Mouse (Mus musculus) right cerebral cortex, postnatal 14 days (tissue): ENCODE results near the gene Rasal1.

Experiments
- DNase-seq: peaks from one replicate; pipeline ENCODE4 v3.0.0; 2022

Rasal1 gene

DNA sequence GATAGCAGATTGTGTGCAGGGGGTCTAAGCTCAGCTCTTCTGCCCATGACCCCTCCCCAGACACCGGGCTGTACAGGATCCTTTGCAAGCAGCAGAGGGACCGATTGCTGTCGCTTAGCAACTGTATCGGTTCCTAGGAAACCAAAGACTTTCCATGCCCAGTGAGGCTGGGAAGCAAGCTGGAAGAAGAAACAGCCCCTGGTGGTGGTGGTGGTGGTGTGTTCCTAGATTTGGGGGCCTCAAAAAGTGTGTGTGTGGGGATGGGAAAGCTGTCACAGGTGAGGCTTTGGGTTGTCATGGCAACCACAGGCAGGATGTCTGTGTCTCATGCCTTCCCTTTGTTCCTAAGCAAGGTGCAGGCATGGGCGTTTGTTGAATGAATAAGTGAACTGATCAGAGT, 12.2 kb downstream of the Rasal1 start:
- peak; percentile 53 for DNase-seq

- peak; percentile 34 for DNase-seq
Observed at GRCm38 (mm10) chr5:120664888-120665287, 16.3 kb downstream of the Rasal1 start.

- DNase-seq: no peak
Observed at GRCm38 (mm10) chr5:120668761-120669160, 20.1 kb downstream of the Rasal1 start.

DNA sequence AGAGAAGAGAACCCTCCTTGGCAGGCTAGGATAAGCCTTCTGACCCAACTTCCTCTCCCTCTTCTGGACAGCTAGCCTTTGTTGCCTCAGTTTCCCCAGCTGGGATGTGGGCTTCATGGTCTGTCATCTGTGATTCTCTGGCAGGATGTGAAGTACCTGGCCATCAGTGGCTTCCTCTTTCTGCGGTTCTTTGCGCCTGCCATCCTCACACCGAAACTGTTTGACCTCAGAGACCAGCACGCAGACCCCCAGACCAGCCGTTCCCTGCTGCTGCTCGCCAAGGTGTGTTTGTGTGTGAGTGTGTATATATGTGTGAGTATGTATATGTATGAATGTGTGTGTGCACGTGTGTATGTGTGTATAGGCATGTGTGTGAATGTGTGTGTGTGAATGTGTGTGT, 21.5 kb downstream of the Rasal1 start:
- DNase-seq: no peak

- no peak for DNase-seq
Observed at GRCm38 (mm10) chr5:120671865-120672264, 23.3 kb downstream of the Rasal1 start.

DNA sequence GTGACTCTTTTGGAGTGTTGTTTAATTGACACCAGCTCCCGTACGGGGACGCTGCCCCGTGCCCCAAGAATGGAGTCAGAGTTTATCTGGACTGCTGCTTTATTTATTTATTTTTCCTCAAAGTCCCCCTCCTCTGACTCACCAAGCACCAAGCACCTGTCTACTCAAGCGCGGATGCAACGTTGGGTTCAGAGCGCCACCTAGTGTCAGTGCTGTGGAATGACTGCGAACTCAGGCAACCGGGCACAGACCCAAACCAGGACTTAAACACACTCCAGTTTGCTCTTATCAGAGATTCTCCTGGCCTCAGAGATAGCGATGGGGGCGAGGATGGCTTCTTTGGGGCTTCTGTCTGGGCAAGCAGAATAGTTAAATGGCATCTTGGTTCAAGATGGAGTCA, 25.0 kb downstream of the Rasal1 start:
- peak; percentile 66 for DNase-seq

DNA sequence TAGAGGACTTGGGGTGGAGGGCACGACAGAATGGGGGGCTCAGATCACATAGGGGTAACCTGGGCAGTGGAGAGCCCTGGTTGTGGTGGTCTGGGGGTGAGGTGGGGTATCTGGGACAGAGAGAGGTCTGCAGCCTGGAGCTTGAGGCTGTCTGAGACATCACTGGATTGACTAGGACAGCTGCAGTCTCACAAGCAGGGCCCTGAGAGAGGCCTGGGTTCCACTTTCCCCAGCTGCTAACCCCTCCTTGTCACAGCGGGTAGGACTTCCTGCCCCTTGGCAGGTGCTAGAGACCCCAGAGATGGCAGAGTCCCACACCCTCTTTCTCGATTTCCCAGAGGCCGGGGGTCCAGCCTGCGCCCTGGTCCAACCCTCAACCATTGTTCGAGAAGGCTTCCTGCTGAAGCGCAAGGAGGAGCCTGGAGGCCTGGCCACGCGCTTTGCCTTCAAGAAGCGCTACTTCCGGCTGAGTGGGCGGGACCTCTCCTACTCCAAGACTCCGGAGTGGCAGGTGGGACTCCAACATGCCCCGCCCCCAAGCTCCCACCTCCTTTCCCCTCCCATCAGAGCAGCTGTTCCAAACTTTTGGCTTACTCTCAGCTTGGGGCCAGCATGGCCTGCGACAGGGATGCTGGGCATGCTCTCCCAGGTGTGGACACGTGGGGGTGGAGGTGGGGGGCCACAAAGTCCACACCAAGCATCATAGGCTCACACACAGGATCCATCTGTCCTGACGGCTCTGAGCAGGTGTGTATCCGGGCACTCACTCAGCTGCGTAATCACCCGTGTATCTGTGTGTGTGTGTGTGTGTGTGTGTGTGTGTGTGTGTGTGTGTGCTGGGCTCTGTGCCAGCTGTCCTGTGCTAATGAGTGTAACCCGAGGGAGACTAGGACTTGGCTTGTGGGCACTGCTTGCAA, 25.9 kb downstream of the Rasal1 start:
- DNase-seq: peak; percentile 53

DNA sequence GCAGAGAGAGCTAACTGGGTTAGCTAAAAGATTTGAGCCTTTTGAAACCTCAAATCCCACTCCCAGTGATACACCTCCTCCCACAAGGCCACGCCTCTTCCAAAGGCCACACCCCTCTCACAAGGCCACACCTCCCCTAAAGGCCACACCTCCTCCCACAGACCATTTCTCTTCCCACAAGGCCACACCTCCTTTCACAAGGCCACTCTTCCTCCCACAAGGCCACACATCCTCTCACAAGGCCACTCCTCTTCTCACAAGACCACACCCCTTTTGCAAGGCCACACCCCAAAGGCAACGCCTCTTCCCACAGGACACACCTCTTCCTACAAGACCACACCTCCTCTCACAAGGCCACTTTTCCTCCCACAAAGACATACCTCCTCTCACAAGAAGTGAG, 28.9 kb downstream of the Rasal1 start:
- no peak for DNase-seq

DNA sequence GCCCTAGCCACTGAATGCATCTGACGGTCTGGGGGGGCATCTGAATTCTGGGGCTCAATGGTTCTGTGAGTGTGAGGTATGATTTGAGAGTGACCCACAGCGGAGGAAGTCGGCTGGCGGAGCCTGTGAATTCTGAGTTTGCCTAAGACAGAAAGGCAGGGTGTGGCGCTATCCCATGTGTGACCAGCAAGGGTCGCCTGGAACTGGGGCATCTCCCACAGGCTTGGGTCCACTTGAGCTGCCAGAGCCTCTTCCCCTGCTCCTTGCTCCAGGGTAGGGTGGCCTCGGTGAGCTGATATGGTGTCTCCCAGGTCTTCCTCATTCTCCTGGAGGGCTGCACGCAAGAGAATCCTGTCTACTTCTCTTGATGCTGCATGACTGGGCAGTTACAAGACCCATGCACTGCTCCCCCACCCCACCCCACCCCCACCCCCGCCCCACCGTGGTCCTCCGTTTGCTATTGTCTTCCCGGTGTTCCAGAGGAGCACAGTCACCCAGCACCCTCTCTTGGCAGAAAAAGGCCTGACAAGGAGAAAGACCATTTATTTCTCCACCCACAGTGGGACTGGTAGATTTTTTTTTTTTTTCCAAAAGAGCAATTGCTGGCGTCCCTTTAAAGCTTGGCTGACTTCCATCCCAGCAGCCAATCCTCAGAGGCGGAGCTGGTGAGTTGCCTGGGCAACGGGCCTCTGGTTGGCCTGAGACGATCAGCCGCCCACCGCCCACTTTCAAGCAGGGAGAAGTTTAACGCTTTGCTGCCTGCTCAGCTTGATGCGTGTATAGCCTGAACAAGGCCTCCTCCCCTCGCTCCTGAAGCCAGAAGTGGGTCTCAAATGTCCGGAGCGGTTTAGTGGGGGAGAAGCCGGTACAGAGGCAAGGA, 31.3 kb downstream of the Rasal1 start:
- DNase-seq: peak; percentile 91

GRCm38 (mm10) chr5:120680918-120681317, 32.3 kb downstream of the Rasal1 start:
- no peak for DNase-seq

DNA sequence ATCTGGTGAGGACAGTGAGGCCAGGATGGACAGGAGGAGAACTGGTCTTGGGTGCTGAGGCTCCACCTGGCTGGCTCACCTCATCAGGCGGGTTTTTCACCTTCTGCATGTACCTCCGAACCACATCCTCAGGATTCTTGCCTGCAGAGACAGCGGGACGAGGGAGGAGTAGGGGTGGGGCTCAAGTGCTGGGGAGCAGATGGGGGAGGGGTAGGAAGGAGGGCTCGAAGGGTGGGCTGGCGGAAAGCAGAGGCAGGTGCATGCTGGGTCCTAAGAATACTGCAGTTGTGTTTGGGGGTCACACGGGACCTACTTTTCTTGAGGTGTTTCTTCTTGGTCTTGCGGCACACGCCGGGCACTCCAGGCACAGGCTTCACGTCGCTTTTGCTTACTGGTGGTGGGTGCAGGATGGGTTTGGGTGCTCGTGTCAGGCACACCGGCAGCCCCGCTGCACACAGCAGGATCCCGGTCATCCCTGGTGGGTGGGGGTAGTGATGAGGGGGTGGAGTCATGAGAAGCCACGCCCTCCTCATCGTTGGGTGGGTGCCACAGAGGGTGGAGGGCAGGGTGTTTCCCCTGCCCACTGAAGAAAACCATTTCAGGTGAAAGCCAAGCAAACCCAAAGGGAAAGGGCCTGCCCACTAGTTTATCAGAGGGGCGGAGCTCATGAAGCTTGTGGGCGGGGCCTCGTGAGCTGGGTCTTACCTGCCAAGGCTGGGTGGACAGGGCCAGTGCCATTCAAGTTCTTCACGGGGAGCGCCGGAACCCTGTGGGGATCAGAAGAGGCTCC, 34.6 kb downstream of the Rasal1 start:
- no peak for DNase-seq

- no peak for DNase-seq
Observed at GRCm38 (mm10) chr5:120685678-120686077, 37.1 kb downstream of the Rasal1 start.

GRCm38 (mm10) chr5:120686749-120687483, 38.3 kb downstream of the Rasal1 start:
- DNase-seq: no peak

DNA sequence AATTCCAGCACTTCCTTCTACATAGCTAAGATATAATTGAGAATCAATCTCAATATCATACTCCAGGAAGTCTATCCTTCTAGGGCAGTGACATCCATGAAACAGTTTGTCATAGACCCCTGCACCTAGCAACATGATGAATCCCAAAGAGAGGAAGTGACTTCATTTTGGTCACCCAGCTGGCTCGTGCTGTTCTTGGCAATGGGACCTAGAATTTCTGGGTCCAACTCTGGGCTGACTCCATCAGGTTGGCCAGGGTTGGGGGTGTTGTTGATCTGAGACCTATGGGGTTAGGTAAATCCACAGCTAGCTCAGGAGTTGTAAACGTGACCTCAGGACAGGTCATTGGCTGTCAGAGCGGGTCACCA, 38.9 kb downstream of the Rasal1 start:
- DNase-seq: no peak

- DNase-seq: no peak
Observed at GRCm38 (mm10) chr5:120687897-120688296, 39.3 kb downstream of the Rasal1 start.

DNA sequence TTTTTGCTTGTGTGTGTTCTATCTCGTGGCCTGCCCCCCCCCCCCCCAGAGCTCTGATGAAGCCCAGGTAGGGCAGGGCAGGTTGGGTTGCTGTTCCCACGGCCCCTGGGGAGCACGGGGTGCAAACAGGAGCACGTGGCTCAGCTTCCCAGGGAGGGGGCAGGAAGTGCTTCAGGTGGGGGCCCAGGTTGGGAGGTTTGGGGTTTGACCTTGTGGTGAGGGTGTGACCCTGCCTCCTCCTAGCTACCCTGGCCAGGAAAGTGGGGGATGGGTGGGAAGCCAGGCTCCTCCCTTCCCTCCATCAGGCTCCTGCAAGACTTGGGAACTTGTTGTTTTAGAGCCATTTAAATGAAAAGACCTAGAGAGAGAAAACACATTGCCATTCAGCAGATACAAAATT, 39.8 kb downstream of the Rasal1 start:
- no peak for DNase-seq

GRCm38 (mm10) chr5:120690417-120690816, 41.8 kb downstream of the Rasal1 start:
- no peak for DNase-seq

DNA sequence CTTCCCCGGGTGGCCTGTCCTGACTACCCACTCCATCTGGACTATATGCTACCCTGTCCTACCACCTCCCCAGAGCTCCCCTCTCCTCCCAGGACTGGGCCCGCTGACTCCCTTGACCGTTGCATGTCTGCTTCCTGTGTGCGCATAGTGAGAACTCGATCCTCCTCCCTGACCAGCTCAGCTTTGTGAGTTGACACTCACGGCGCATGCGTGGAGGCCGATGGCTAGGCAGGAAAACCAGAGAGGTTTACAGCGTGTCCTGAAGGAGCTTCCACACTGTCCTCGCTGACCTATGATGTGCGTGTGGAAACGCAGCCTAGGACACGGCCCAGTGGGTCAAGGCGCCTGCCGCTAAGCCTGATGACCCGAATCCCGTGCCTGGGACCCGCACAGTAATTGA, 43.4 kb downstream of the Rasal1 start:
- DNase-seq: no peak

DNA sequence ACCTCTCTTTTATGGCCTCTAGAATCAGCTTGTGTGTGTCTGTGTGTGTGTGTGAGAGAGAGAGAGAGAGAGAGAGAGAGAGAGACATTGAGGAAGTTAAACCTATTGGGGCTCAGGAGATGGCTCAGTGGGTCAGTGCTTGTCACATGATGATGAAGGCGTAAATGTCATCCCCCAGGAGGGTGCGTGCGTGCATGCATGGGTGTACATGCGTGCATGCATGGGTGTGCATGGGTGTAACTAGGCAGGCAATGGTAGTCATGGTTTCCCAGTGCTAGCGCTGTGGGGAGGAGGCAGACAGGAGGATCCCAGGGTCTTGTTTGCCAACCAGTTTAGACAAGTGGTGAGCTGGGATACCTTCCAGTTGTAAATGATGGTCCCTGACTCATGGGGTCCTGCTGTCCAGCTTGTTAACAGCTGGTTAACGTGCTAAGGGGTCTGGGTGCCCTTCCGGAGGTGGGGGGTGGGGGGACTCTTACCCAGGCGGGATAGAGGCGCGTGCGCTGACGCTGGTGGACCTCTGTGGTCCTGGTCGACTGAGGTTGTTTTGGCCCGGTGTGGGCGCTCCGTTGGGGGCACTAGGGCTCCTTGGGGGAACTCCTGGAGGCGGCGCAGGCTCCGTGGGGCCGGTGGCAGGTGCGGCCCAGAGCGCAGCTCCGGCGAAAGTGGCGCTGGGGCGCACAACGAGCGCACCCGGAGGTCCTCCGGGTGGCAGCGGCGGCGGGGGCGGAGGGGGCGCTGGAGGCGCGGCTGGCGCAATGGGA, 45.5 kb downstream of the Rasal1 start:
- no peak for DNase-seq

GRCm38 (mm10) chr5:120694695-120695074, 46.1 kb downstream of the Rasal1 start:
- no peak for DNase-seq

DNA sequence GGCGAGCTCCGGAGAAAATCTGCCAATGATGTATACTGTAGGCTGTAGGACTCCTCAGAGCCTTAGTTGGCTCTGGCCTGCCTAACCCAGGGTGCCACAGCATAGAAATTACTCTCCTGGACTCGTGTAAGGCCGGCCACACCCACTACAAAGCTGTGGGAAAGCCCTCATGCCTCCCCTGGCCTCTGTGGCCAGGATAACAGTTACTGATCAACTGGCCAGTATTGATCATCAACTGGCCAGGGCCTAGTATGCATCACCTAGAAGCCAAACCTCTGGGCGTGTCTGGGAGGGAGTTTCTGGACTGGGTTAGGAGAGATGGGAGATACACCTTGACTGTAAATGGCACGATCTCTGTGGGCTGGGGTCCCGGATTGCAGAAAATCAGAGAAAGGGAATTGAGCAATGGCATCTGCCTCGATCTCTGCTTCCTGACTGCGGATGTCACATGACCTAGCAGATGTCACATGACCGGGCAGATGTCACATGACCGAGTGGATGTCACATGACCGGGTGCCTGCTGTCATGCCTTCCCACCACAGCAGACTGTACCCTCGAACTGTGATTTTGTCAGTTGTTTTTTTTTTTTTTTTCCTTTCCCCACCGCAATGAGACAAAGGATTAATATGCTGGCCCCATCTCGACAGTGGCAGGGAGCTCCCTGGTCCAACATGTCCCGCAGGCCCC, 47.6 kb downstream of the Rasal1 start:
- DNase-seq: no peak
